Mouse (Mus musculus): ENCODE results near the gene Isg20l2.

DNA sequence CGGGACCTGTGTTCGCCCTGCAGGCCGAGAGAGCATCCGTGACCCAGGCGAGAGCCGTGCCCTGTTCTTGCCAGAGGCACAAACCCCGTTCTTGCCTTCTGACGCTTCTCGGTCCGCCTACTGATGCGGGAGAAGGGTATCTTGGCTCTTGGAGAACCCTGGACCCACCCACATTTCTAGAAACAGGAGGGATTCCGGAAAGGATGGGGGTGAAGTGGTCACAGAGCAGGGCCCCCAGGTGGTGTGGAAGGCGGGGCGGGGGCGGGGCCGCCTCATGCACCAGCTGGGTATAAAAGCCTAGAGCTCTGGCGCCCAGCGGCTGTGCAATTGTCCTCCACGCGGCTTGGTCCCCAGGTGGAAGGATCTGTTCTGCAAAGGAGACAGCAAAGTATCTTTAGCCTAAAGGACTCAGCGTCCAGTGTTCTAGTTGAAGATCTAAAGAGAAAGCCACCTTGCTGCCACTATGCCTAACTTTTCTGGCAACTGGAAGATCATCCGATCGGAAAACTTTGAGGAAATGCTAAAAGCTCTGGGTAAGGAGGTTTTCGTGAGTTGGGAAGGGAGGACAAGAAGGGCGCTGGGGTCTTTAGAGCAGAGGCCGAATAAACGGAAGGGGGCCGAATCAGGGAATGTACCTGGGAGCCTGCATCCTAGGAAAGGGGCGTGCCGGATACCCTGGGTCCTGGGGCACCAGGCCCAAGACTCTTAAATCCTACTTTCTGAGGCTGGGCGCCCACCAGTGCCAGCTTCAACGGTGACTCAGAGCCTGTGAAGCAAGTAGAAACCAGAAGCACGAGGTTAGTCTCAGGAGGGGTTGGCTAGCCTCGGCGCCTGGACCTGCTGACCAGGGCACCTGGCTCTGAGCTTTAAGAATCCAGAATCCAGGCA lies 18.5 kb downstream of the Isg20l2 start, which contains the start of gene Crabp2:
- no peak for TF ChIP-seq CTCF (IDR thresholded peaks at IDR 0.05; ENCODE audit: control insufficient read depth, insufficient read depth, low read length)
- no peak for TF ChIP-seq POLR2A (IDR thresholded peaks at IDR 0.05; ENCODE audit: borderline replicate concordance, control insufficient read depth, low read depth, low read length)

Measured in bone marrow, adult 2 months (tissue).